Mouse (Mus musculus): Measurements from ENCODE around the gene Gfra4.

The Gfra4 gene

GRCm38 (mm10) chr2:131042988-131043387 lies at the start of gene Gfra4:
Gene Gfra4, minus strand, starts transcription at chr2:131043088.
- no peak for DNase-seq (ENCODE audit: low read depth, low spot score)

GRCm38 (mm10) chr2:131090852-131091251 lies 48.0 kb upstream of the Gfra4 start:
- DNase-seq (ENCODE audit: low read depth, low spot score): no peak

- DNase-seq (ENCODE audit: low read depth, low spot score): no peak
Observed at GRCm38 (mm10) chr2:131089634-131090033, 46.7 kb upstream of the Gfra4 start.

- no peak for DNase-seq (ENCODE audit: low read depth, low spot score)
Observed at GRCm38 (mm10) chr2:131088581-131088980, 45.7 kb upstream of the Gfra4 start.

- no peak for DNase-seq (ENCODE audit: low read depth, low spot score)
Observed at GRCm38 (mm10) chr2:131086667-131087390, 43.9 kb upstream of the Gfra4 start, which contains the start of gene Siglec1. Gene Siglec1, minus strand, starts transcription at chr2:131086765.

GRCm38 (mm10) chr2:131084206-131084605 lies 41.3 kb upstream of the Gfra4 start:
- no peak for DNase-seq (ENCODE audit: low read depth, low spot score)

GRCm38 (mm10) chr2:131080507-131080906 lies 37.6 kb upstream of the Gfra4 start:
- DNase-seq (ENCODE audit: low read depth, low spot score): no peak

GRCm38 (mm10) chr2:131072536-131072935 lies 29.6 kb upstream of the Gfra4 start:
- DNase-seq (ENCODE audit: low read depth, low spot score): no peak

- DNase-seq (ENCODE audit: low read depth, low spot score): no peak
Observed at GRCm38 (mm10) chr2:131067481-131067880, 24.6 kb upstream of the Gfra4 start.

- no peak for DNase-seq (ENCODE audit: low read depth, low spot score)
Observed at GRCm38 (mm10) chr2:131066342-131066741, 23.5 kb upstream of the Gfra4 start.

- no peak for DNase-seq (ENCODE audit: low read depth, low spot score)
Observed at GRCm38 (mm10) chr2:131063404-131063864, 20.5 kb upstream of the Gfra4 start, which contains the start of gene Adam33. Gene Adam33, minus strand, starts transcription at chr2:131063814.

- no peak for DNase-seq (ENCODE audit: low read depth, low spot score)
Observed at GRCm38 (mm10) chr2:131061607-131062006, 18.7 kb upstream of the Gfra4 start.

- no peak for DNase-seq (ENCODE audit: low read depth, low spot score)
Observed at GRCm38 (mm10) chr2:131060784-131061183, 17.9 kb upstream of the Gfra4 start.

GRCm38 (mm10) chr2:131059781-131060540 lies 17.1 kb upstream of the Gfra4 start:
- DNase-seq (ENCODE audit: low read depth, low spot score): no peak

- DNase-seq (ENCODE audit: low read depth, low spot score): no peak
Observed at GRCm38 (mm10) chr2:131059377-131059776, 16.5 kb upstream of the Gfra4 start.

GRCm38 (mm10) chr2:131058672-131059071 lies 15.8 kb upstream of the Gfra4 start:
- no peak for DNase-seq (ENCODE audit: low read depth, low spot score)

- DNase-seq (ENCODE audit: low read depth, low spot score): no peak
Observed at GRCm38 (mm10) chr2:131056191-131056590, 13.3 kb upstream of the Gfra4 start.

GRCm38 (mm10) chr2:131055631-131056030 lies 12.7 kb upstream of the Gfra4 start:
- DNase-seq (ENCODE audit: low read depth, low spot score): no peak

- DNase-seq (ENCODE audit: low read depth, low spot score): no peak
Observed at GRCm38 (mm10) chr2:131054646-131055264, 11.9 kb upstream of the Gfra4 start.

GRCm38 (mm10) chr2:131053851-131054645 lies 11.2 kb upstream of the Gfra4 start:
- no peak for DNase-seq (ENCODE audit: low read depth, low spot score)

GRCm38 (mm10) chr2:131052862-131053418 lies 10.1 kb upstream of the Gfra4 start:
- DNase-seq (ENCODE audit: low read depth, low spot score): no peak

All from retina, adult 2 months (tissue).